Mouse (Mus musculus): ENCODE data around the gene Kl. TPM values are rescaled to one million over a fixed set of nuclear protein-coding genes. Genes with fewer than 3 reads are reported as not detected.

Gene Kl
- polyA plus RNA-seq, 1 experiment from 2014 or later = 0.08 TPM

DNA sequence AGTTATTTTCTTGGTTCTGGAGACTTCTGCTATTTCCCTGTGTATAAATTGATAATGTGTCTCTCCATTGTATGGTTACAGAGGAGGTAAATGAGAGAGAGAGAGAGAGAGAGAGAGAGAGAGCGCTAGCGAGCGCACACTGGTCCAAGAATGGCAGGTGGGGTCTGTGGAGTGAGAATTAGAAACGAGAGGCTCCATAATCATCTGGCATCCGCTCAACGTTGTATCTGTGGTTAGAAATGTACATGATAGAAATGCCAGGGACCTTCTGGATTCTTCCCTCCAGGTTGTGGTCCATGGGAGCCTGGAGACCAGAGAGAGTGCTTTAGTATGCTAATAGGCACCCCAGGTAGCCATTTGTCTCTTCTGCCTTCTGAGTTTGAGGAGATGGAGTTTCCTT, 76.5 kb downstream of the Kl start:
- no peaks in the 10 kb centered on the region for H3K27me3 ChIP-seq (ENCODE audit: control insufficient read depth, insufficient read depth, low read depth, low read length)
- no peak overlapping the region for H3K4me3 ChIP-seq (ENCODE audit: low read depth, low read length)
- H3K4me2 ChIP-seq (ENCODE audit: low read depth, low read length) = no peak overlapping the region
- no peaks in the 10 kb centered on the region for H3K9me3 ChIP-seq (replicated peaks; ENCODE audit: control insufficient read depth, low read length)
- no peaks in the 10 kb centered on the region for H3K4me1 ChIP-seq (ENCODE audit: control insufficient read depth, low read depth, low read length)
- WGBS (ENCODE audit: insufficient replicate concordance) = 59% methylated on average over 6 of the region's 6 CpGs
- no peak for ATAC-seq (ENCODE audit: low read depth)
- H3K36me3 ChIP-seq (ENCODE audit: control insufficient read depth, insufficient read depth) = no peaks in the 10 kb centered on the region
- no peak overlapping the region for H3K9ac ChIP-seq (ENCODE audit: low read depth, low read length)
- H3K27ac ChIP-seq (ENCODE audit: low read length) = no peak overlapping the region

GRCm38 (mm10) chr5:151034715-151035512, 82.5 kb downstream of the Kl start:
- no peaks in the 10 kb centered on the region for H3K36me3 ChIP-seq (ENCODE audit: control insufficient read depth, insufficient read depth)
- no peak overlapping the region for H3K4me2 ChIP-seq (ENCODE audit: low read depth, low read length)
- H3K9me3 ChIP-seq (replicated peaks; ENCODE audit: control insufficient read depth, low read length) = no peaks in the 10 kb centered on the region
- H3K9ac ChIP-seq (ENCODE audit: low read depth, low read length) = no peak overlapping the region
- H3K27ac ChIP-seq (ENCODE audit: low read length) = no peak overlapping the region
- H3K4me3 ChIP-seq (ENCODE audit: low read depth, low read length) = no peak overlapping the region
- no peaks in the 10 kb centered on the region for H3K4me1 ChIP-seq (ENCODE audit: control insufficient read depth, low read depth, low read length)
- no peaks in the 10 kb centered on the region for H3K27me3 ChIP-seq (ENCODE audit: control insufficient read depth, insufficient read depth, low read depth, low read length)
- ATAC-seq (ENCODE audit: low read depth) = no peak
- 35% methylated on average over 9 of the region's 9 CpGs for WGBS (ENCODE audit: insufficient replicate concordance)

- ATAC-seq (ENCODE audit: low read depth) = no peak
- Histone ChIP-seq H3K9me3 (replicated peaks; ENCODE audit: control insufficient read depth, low read length) (no peaks in the 10 kb centered on the region), H3K36me3 (ENCODE audit: control insufficient read depth, insufficient read depth) (no peaks in the 10 kb centered on the region; the same call in 1 of the 2 replicates), H3K4me2 (ENCODE audit: low read depth, low read length) (no peak overlapping the region), H3K9ac (ENCODE audit: low read depth, low read length) (no peak overlapping the region), H3K27me3 (ENCODE audit: control insufficient read depth, insufficient read depth, low read depth, low read length) (no peaks in the 10 kb centered on the region), H3K4me1 (ENCODE audit: control insufficient read depth, low read depth, low read length) (no peaks in the 10 kb centered on the region), H3K27ac (ENCODE audit: low read length) (no peak overlapping the region), H3K4me3 (ENCODE audit: low read depth, low read length) (no peak overlapping the region)
- 65% methylated on average over 7 of the region's 7 CpGs for WGBS (ENCODE audit: insufficient replicate concordance)
These were observed 85.5 kb downstream of the Kl start for GRCm38 (mm10) chr5:151037871-151038270.

GRCm38 (mm10) chr5:151042911-151043310, 90.5 kb downstream of the Kl start:
- no peak overlapping the region for H3K4me2 ChIP-seq (ENCODE audit: low read depth, low read length)
- H3K27ac ChIP-seq (ENCODE audit: low read length) = no peak overlapping the region
- 76% methylated on average over 5 of the region's 5 CpGs for WGBS (ENCODE audit: insufficient replicate concordance)
- no peaks in the 10 kb centered on the region for H3K4me1 ChIP-seq (ENCODE audit: control insufficient read depth, low read depth, low read length)
- ATAC-seq (ENCODE audit: low read depth) = peak; percentile 60; the same call in 1 of the 2 replicates
- no peaks in the 10 kb centered on the region for H3K9me3 ChIP-seq (replicated peaks; ENCODE audit: control insufficient read depth, low read length)
- no peak overlapping the region for H3K9ac ChIP-seq (ENCODE audit: low read depth, low read length)
- H3K27me3 ChIP-seq (ENCODE audit: control insufficient read depth, insufficient read depth, low read depth, low read length) = no peaks in the 10 kb centered on the region
- H3K4me3 ChIP-seq (ENCODE audit: low read depth, low read length) = no peak overlapping the region
- H3K36me3 ChIP-seq (ENCODE audit: control insufficient read depth, insufficient read depth) = no peaks in the 10 kb centered on the region; the same call in 1 of the 2 replicates

All from liver, embryonic 16.5 days (tissue).